8 mouse cellular contexts compared by ENCODE assay signal in the genomic region with DNA sequence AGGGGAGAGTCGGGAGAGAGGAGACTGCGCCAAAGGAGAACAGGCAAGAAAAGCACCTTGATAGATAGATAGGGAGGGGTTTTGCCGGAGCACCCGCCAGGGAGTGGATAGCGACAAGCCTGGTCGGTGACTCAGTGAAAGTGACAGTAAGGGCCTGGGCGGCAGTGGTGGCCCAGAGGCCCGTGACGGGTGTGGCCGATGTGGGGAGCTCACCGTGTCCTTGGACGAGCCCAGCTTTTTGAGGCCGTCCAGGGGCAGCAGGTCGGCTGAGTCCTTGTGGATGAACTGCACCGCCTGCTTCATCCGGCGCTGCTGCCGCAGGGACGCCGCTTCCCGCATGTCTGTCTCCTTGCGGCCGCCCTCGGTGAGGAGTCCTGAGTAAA. TPM values are rescaled to one million over a fixed set of nuclear protein-coding genes. Genes with fewer than 3 reads are reported as not detected.
DNase-seq lines count a peak whose midpoint lies in the region; ATAC-seq and TF ChIP-seq lines count a peak whose summit lies in the region.

No protein-coding gene starts in this region.

- peaks cover 54% of the 10 kb centered on the region for H3K27me3 ChIP-seq in heart, embryonic 14.5 days (ENCODE audit: control insufficient read depth, insufficient read depth, low read length)
- peaks cover 21% of the 10 kb centered on the region for H3K27me3 ChIP-seq in Patski
- H3K27me3 ChIP-seq in forebrain, embryonic 12.5 days: peaks cover 52% of the 10 kb centered on the region
- peaks cover 21% of the 10 kb centered on the region; the same call in 1 of the 2 replicates for H3K27me3 ChIP-seq in liver, adult 2 months (ENCODE audit: control insufficient read depth, insufficient read depth, low read length)
- H3K27me3 ChIP-seq in spleen, adult 2 months (ENCODE audit: control insufficient read depth, insufficient read depth, low read length): peaks cover 15% of the 10 kb centered on the region

- H3K27ac ChIP-seq in heart, embryonic 14.5 days (replicated peaks in 1 of 2; ENCODE audit: control insufficient read depth in 1 of 2, insufficient read depth in 1 of 2, low read depth in 2 of 2, low read length in 2 of 2): no peak overlapping the region
- H3K27ac ChIP-seq in forebrain, embryonic 12.5 days: no peak overlapping the region
- H3K27ac ChIP-seq in liver, adult 2 months (replicated peaks; ENCODE audit: insufficient read depth, low read depth, low read length): no peak overlapping the region
- H3K27ac ChIP-seq in spleen, adult 2 months (ENCODE audit: insufficient read depth, low read length): no peak overlapping the region

- H3K36me3 ChIP-seq in heart, embryonic 14.5 days (ENCODE audit: control insufficient read depth, insufficient read depth, low read length): no peaks in the 10 kb centered on the region
- H3K36me3 ChIP-seq in forebrain, embryonic 12.5 days (replicated peaks): no peaks in the 10 kb centered on the region
- no peaks in the 10 kb centered on the region for H3K36me3 ChIP-seq in liver, adult 2 months (ENCODE audit: control insufficient read depth, insufficient read depth, low read length)
- no peaks in the 10 kb centered on the region for H3K36me3 ChIP-seq in spleen, adult 2 months (ENCODE audit: control insufficient read depth, insufficient read depth, low read length)

- TF ChIP-seq CTCF in Patski (IDR thresholded peaks at IDR 0.05): no peak
- no peak for TF ChIP-seq CTCF in liver, adult 2 months (IDR thresholded peaks at IDR 0.05; ENCODE audit: low read depth, low read length)
- TF ChIP-seq CTCF in spleen, adult 2 months (IDR thresholded peaks at IDR 0.05; ENCODE audit: extremely low read depth, insufficient read depth, insufficient read length, insufficient replicate concordance): no peak

- no peak for DNase-seq in heart, postnatal 10 days
- DNase-seq in Patski (ENCODE audit: low read depth, low spot score): no peak
- DNase-seq in liver, adult 2 months (ENCODE audit: extremely low read depth, low read depth, low spot score): no peak
- no peak for DNase-seq in spleen, adult 2 months (ENCODE audit: low read depth in 1 of 2, low spot score in 2 of 2)
- no peak for DNase-seq in embryo, embryonic 11 days
- DNase-seq in layer of hippocampus, postnatal 25 days (ENCODE audit: extremely low spot score in 1 of 2, low spot score in 1 of 2): no peak

- CTCF ChIA-PET in Patski (lab: Charles Lee): no interaction called here

- H3K79me2 ChIP-seq in liver, adult 2 months (ENCODE audit: control insufficient read depth, insufficient read depth, low read length): no peaks in the 10 kb centered on the region

- intact Hi-C loops in heart, postnatal 10 days (cut with DNase I): no loop called here

- H3K4me1 ChIP-seq in heart, embryonic 14.5 days (ENCODE audit: control insufficient read depth in 2 of 2, insufficient read depth in 2 of 2, low read length in 2 of 2): peaks cover 6 to 11% of the 10 kb centered on the region in 2 experiments; a peak in 2 of 4 replicates
- peaks cover 14% of the 10 kb centered on the region for H3K4me1 ChIP-seq in forebrain, embryonic 12.5 days
- H3K4me1 ChIP-seq in liver, adult 2 months (ENCODE audit: control insufficient read depth, insufficient read depth, low read length): peaks cover 6% of the 10 kb centered on the region
- peaks cover 11% of the 10 kb centered on the region for H3K4me1 ChIP-seq in spleen, adult 2 months (ENCODE audit: control insufficient read depth, insufficient read depth, insufficient read length)

- peak overlapping the region; percentile 63 for H3K9ac ChIP-seq in heart, embryonic 14.5 days (ENCODE audit: low read length)
- H3K9ac ChIP-seq in forebrain, embryonic 12.5 days: peak overlapping the region; percentile 61
- no peak overlapping the region for H3K9ac ChIP-seq in liver, adult 2 months (ENCODE audit: low read depth, low read length)

- POLR2A ChIA-PET in Patski (lab: Charles Lee): interaction anchor here (1.0 to 3.0 kb wide), 2 partner anchors 12 to 14 kb away, joined by 3 to 9 read pairs; no protein-coding TSS in a partner anchor

- peak overlapping the region; percentile 46 to 53 for H3K4me3 ChIP-seq in heart, embryonic 14.5 days (ENCODE audit: control insufficient read depth in 1 of 2, insufficient read depth in 1 of 2, low read depth in 1 of 2, low read length in 2 of 2)
- peak overlapping the region; percentile 52 for H3K4me3 ChIP-seq in forebrain, embryonic 12.5 days (replicated peaks)
- H3K4me3 ChIP-seq in liver, adult 2 months (ENCODE audit: insufficient read depth, low read depth, low read length): peak overlapping the region; percentile 39; the same call in 1 of the 2 replicates
- peak overlapping the region; percentile 48 for H3K4me3 ChIP-seq in spleen, adult 2 months (ENCODE audit: extremely low read depth, insufficient read depth, insufficient read length)

- in situ Hi-C loops in Patski (cut with MboI; ENCODE audit: low pct_unique_long_range_greater_than_20kb): no loop called here

- peak overlapping the region; percentile 97 for H3K4me2 ChIP-seq in heart, embryonic 14.5 days (ENCODE audit: low read length)
- H3K4me2 ChIP-seq in forebrain, embryonic 12.5 days: peak overlapping the region; percentile 92

- under 1% methylated on average over 24 of the region's 24 CpGs for WGBS in heart, embryonic 14.5 days
- 2% methylated on average over 24 of the region's 24 CpGs for WGBS in forebrain, embryonic 12.5 days
- 2% methylated on average over 24 of the region's 24 CpGs for WGBS in liver, adult 2 months
- WGBS in spleen, adult 2 months: 2% methylated on average over 24 of the region's 24 CpGs

- no peaks in the 10 kb centered on the region for H3K9me3 ChIP-seq in heart, embryonic 14.5 days (ENCODE audit: control insufficient read depth, low read length)
- H3K9me3 ChIP-seq in forebrain, embryonic 12.5 days: no peaks in the 10 kb centered on the region

- no peak for TF ChIP-seq POLR2A in liver, adult 2 months (IDR thresholded peaks at IDR 0.05; ENCODE audit: extremely low read depth, insufficient read depth, low read length)
- no peak for TF ChIP-seq POLR2A in spleen, adult 2 months (IDR thresholded peaks at IDR 0.05; ENCODE audit: low read depth, low read length)

- peak; percentile 38 for ATAC-seq in heart, embryonic 14.5 days (ENCODE audit: insufficient number of reproducible peaks, insufficient read depth, low FRiP score, low read depth)
- peak; percentile 41 for ATAC-seq in Patski
- ATAC-seq in forebrain, embryonic 12.5 days (ENCODE audit: low FRiP score): peak; percentile 68; the same call in 1 of the 2 replicates

RNA-seq across cellular contexts. Expression of gene Nrip3, which starts 0.7 kb away (rescaled TPM):
- 0.50 and 0.82 TPM in 2 replicates for polyA plus RNA-seq in heart, embryonic 14.5 days (2014; fragmentation: Nextera tagmentation; extraction: Ambion mirVana)
- total RNA-seq in heart, postnatal 10 days (2021): under 1 TPM; 0.30 to 0.34 TPM
- 0.54 TPM for polyA plus RNA-seq in Patski (2021)
- polyA plus RNA-seq in forebrain, embryonic 12.5 days (2016; fragmentation: Nextera tagmentation; extraction: Ambion mirVana): 2.2 and 2.3 TPM in 2 replicates
- total RNA-seq in liver, adult 2 months (2014; rRNA removed): 0.07 TPM in 1 of 2 replicates, not detected in the other
- polyA plus RNA-seq in liver, adult 2 months (2012; rRNA removed): not detected in 2 replicates
- polyA plus RNA-seq in spleen, adult 2 months (2012; rRNA removed): 0.38 and 0.67 TPM in 2 replicates
- 100 to 1,000 TPM; 194 to 212 TPM for total RNA-seq in layer of hippocampus, postnatal 25 days (2021)

RNA-seq across cellular contexts. Expression of gene Tmem9b, which starts 28.4 kb away (rescaled TPM):
- 64.2 and 66.1 TPM in 2 replicates for polyA plus RNA-seq in heart, embryonic 14.5 days (2014; fragmentation: Nextera tagmentation; extraction: Ambion mirVana)
- 10 to 100 TPM; 36.7 to 37.7 TPM for total RNA-seq in heart, postnatal 10 days (2021)
- polyA plus RNA-seq in Patski (2021): 58.3 TPM
- polyA plus RNA-seq in forebrain, embryonic 12.5 days (2016; fragmentation: Nextera tagmentation; extraction: Ambion mirVana): 48.9 and 49.8 TPM in 2 replicates
- total RNA-seq in liver, adult 2 months (2014; rRNA removed): 25.2 and 26.3 TPM in 2 replicates
- polyA plus RNA-seq in liver, adult 2 months (2012; rRNA removed): 16.5 and 18.4 TPM in 2 replicates
- polyA plus RNA-seq in spleen, adult 2 months (2012; rRNA removed): 18.3 and 24.5 TPM in 2 replicates
- total RNA-seq in layer of hippocampus, postnatal 25 days (2021): 100 to 1,000 TPM; 100 to 109 TPM

RNA-seq across cellular contexts. Expression of gene Ascl3, which starts 49.6 kb away (rescaled TPM):
- polyA plus RNA-seq in heart, embryonic 14.5 days (2014; fragmentation: Nextera tagmentation; extraction: Ambion mirVana): not detected in 2 replicates
- total RNA-seq in heart, postnatal 10 days (2021): not detected
- 0.19 TPM for polyA plus RNA-seq in Patski (2021)
- polyA plus RNA-seq in forebrain, embryonic 12.5 days (2016; fragmentation: Nextera tagmentation; extraction: Ambion mirVana): not detected in 2 replicates
- total RNA-seq in liver, adult 2 months (2014; rRNA removed): not detected in 2 replicates
- polyA plus RNA-seq in liver, adult 2 months (2012; rRNA removed): 0.18 TPM in 1 of 2 replicates, not detected in the other
- polyA plus RNA-seq in spleen, adult 2 months (2012; rRNA removed): 0.16 and 0.23 TPM in 2 replicates
- not detected for total RNA-seq in layer of hippocampus, postnatal 25 days (2021)

RNA-seq across cellular contexts. Expression of gene BC051019, which starts 57.4 kb away (rescaled TPM):
- polyA plus RNA-seq in heart, embryonic 14.5 days (2014; fragmentation: Nextera tagmentation; extraction: Ambion mirVana): 0.16 TPM in 1 of 2 replicates, not detected in the other
- total RNA-seq in heart, postnatal 10 days (2021): not detected
- 0.55 TPM for polyA plus RNA-seq in Patski (2021)
- polyA plus RNA-seq in forebrain, embryonic 12.5 days (2016; fragmentation: Nextera tagmentation; extraction: Ambion mirVana): not detected in 2 replicates
- total RNA-seq in liver, adult 2 months (2014; rRNA removed): not detected in 2 replicates
- polyA plus RNA-seq in liver, adult 2 months (2012; rRNA removed): not detected in 2 replicates
- 0.08 and 0.15 TPM in 2 replicates for polyA plus RNA-seq in spleen, adult 2 months (2012; rRNA removed)
- not detected for total RNA-seq in layer of hippocampus, postnatal 25 days (2021)
